Mouse (Mus musculus) left cerebral cortex, adult 2 months (tissue): ENCODE measurements around the gene Slc41a3. TPM values are rescaled to one million over a fixed set of nuclear protein-coding genes. Genes with fewer than 3 reads are reported as not detected.

Source experiments
- DNase-seq, 2 experiments: peaks; one replicate each; pipeline ENCODE4 v3.0.0; 2021 to 2022; ENCODE audit warnings: low spot score in 2 of 2, mixed read lengths in 1 of 2; ENCODE audit errors: extremely low spot score in 1 of 2
- H3K27ac ChIP-seq: fragments of 200-600 bp; 2 replicates; pipeline ENCODE4 v1.8.1; 2022
- H3K4me3 ChIP-seq: fragments of 200-600 bp; 2 replicates; pipeline ENCODE4 v1.8.1; 2022
- CTCF ChIP-seq: fragments of 200-600 bp; IDR thresholded peaks from 2 replicates; pipeline ENCODE4 v1.8.1; 2022; ENCODE audit warnings: antibody characterized with exemption, mild to moderate bottlenecking, moderate library complexity
- intact Hi-C: fragments of 180-260 bp; cut with DNase I; formaldehyde crosslinking; loops from one replicate; pipeline ENCODE4 v1.15.1; 2025
- total RNA-seq, 2 experiments: library from RNA; stranded (reverse); gene quantifications; 2 replicates each; pipeline ENCODE4 v1.2.3; 2021

Slc41a3 gene
- total RNA-seq, 2 experiments from 2014 or later, result 3.8 to 4.5 TPM

DNA sequence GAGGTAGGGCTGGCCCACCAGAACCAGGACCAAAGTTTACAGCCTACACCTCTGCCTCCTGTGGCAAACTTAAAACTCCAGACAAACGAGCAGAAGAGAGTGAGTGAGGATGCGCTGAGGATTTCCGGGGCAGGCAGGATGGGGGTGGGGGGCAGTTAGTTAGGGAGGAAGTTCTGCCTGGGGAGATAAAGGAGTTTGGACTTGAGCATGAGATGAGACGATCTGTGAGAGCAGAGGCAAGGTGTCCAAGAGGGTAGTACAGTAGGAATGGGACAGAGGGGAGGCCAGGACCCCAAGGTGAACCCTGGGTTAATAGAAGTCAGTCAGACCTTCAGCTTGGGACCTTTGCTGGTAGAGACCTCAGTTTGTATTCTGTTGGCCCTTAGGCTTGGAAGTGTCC is 13.7 kb downstream of the Slc41a3 start:
- no peak for DNase-seq
- Histone ChIP-seq H3K4me3 (no peak overlapping the region), H3K27ac (no peak overlapping the region)
- TF ChIP-seq CTCF, result no peak
- intact Hi-C loops, result no loop called here

DNA sequence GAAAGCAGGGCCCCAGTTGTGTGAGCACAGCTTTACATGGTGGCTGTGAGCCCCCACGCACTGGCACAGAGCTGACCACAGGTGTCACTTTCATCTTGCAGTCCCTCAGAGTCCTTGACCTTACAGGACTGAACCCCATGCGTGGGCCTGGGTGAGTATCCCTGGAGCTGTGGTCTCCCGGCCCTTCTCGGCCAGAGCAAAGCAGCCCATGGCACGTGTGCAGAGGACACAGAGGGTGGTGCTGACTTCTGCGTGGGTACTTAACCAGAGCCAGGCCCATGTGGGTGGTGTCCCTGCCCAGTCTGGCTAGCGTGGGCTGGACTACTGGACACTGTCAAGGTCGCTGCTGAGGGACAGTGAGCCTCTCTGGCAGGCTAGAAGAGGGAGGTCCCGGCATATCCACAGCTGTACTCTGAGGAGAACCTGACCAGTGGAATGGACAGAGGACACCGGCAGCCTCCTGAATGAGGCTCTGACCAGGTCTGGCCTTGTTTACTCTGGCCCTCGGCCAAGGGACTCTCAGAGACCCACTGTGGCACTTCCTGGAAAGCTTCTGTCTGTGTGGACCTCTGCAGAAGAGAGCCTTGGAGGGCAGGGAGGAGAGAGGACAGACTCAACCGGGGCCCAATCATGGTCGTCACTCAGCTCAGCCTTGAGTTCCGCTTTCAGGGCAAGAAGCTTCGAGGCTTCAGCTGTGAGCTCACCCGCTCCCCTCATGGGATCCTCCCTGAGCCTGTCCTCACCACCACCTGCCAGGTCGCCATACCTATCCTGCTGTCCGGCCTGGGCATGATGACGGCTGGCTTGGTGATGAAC is 14.5 kb downstream of the Slc41a3 start:
- intact Hi-C loops, result no loop called here
- no peak for DNase-seq
- no peak for TF ChIP-seq CTCF
- Histone ChIP-seq H3K4me3 (no peak overlapping the region), H3K27ac (no peak overlapping the region)

DNA sequence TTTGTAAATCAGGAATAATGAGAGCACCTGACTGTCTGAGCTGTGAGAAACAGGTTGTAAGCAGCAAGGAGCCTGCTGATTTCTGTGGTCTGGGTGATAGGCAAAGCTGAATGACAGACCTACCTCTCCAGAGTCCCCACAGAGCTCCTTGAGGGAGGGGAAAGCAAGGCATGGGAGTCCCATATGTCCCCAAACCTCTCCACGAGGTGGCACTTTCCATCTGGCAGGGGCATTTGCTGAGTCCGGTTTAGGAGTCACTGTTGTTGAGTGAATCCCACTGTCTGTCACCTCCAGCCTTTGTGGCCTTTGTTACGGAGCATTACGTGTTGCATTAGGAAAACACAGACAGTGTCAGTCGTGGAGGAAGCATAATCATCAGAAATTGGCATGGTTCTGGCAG is 15.4 kb downstream of the Slc41a3 start:
- no peak overlapping the region for H3K4me3 ChIP-seq
- H3K27ac ChIP-seq, result no peak overlapping the region
- intact Hi-C loops, result no loop called here
- no peak for DNase-seq
- no peak for TF ChIP-seq CTCF

DNA sequence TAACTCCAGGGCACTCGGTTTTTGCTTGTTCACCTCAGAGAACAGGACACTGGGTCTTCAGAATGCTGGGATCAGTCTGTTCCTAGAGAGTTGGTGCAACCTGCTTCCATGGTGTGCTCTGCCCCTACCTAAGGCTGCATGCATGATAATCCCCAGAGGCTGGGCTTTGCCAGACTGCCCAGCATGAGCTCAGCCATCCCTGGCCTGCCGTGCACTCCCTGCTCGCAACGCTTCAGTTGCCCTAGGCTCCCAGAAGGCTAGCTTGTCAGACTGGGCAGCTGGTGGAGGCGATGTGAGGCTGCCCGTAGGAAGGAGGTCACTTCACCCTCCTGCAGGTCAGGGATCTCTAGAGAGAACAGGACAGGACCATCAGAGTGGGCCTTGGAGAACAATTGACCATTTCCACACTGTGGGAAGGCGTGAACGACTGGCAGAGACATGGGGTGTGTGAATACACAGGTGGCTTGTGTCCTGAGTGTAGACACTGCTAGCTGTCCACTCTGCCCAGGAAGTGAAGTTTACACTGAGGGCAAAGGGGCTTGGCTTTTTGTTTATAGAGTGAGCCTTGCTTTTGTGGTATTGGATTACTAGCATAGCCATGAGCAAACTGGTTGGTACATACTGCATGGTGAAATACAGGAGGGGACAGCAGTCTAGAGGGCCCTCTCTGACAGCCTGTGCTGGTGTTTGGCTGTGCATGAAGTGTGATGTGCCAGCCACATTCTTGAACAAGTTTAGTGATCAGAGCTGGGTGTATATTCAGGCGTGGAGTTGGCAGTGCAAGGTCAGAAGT is 16.5 kb downstream of the Slc41a3 start:
- no peak for TF ChIP-seq CTCF

DNA sequence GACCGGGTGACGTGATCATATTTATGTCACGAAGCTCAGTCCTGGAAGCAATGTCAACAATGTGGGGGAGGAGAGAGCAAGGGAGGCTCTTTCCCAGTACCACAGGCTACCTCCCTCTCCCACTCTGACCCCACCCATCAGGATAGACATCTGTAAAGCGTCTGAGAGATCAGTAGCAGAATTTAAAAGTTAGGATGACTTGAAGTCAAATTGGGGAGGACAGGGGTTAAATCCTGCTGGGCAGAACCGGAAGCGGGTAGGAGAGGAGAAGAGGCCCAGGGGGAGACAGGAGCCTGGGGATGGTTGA is 17.0 kb downstream of the Slc41a3 start:
- Histone ChIP-seq H3K27ac (no peak overlapping the region), H3K4me3 (no peak overlapping the region)
- TF ChIP-seq CTCF, result no peak
- intact Hi-C loops, result no loop called here
- DNase-seq, result no peak

More for the DNA sequence above, 16.5 kb downstream of the Slc41a3 start:
- Histone ChIP-seq H3K27ac (no peak overlapping the region), H3K4me3 (no peak overlapping the region)
- no peak for DNase-seq
- intact Hi-C loops, result no loop called here

DNA sequence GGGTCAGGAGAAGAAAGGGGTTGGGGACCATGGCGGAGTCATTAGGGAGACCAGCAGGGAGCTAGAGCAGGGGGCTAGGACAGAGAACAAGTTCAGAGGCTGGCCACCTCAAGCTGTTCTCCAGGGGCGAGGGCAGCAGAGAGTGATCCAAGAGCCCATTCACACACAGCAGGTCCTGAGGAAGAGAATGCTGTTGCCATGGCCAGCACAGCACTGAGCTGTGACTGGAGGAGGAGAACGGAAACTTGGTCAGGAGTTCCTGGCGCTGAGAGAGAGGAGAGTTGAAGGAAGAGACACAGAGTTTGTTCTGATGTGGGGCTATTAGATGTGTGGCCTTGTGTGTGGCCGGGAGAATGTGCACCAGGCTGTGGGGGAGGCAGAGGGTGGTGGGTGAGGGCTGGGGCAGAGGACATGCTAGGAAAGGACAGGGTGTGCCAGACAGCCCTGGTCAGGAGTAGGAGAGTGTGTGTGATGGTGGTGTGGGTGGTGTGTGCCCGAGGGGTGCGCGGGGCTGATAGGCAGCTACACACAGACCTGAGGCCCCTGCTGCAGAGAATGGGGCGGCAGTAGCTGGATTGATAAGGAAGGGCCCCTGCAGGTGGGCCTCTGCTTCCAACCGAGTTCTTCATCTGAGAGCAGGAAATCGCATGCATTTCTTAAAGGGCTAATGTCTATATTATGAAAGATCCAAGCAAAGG is 18.4 kb downstream of the Slc41a3 start:
- intact Hi-C loops, result no loop called here
- H3K27ac ChIP-seq, result no peak overlapping the region

DNA sequence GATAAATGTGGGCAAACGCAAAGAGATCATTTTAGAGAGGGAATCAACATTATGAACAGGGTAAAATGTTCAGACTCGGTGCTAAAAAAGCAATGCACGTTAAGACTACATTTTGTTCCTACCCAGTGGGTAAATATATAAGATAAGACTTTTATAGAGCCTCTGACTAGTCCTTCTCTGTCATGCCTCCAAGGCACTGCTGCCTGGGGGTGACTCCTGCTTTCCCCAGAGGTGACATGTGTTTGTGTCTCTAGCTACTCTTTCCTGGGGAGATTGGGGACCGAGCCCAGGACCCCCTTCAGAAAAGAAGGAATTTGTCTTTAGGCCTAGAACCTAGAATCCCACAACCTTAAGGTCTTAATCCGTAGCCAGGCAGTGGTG is 18.9 kb downstream of the Slc41a3 start:
- intact Hi-C loops, result no loop called here
- no peak for TF ChIP-seq CTCF
- Histone ChIP-seq H3K4me3 (no peak overlapping the region), H3K27ac (no peak overlapping the region)
- no peak for DNase-seq

More for the DNA sequence above, 18.4 kb downstream of the Slc41a3 start:
- no peak for TF ChIP-seq CTCF
- no peak for DNase-seq
- H3K4me3 ChIP-seq, result no peak overlapping the region

DNA sequence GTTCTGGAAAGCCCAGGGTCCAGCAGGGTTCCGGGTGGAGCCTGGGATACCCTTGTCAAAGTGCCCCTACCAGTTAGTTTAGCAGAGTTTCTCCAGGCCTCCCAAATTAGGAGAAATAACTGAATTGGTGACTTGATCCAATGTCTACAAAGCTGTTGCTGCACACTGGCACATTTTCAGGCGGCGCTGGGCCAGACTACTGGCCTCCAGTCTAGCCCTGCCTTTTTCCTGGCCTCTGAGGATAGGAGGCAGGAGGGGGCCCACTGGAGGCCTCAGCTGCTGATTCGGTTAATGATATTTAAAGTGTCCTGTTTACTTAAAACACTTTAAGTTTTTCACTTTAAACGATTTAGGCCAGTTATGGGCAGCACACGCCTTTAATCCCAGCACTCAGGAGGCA is 19.7 kb downstream of the Slc41a3 start:
- Histone ChIP-seq H3K4me3 (no peak overlapping the region), H3K27ac (no peak overlapping the region)
- no peak for DNase-seq
- no peak for TF ChIP-seq CTCF
- intact Hi-C loops, result no loop called here

DNA sequence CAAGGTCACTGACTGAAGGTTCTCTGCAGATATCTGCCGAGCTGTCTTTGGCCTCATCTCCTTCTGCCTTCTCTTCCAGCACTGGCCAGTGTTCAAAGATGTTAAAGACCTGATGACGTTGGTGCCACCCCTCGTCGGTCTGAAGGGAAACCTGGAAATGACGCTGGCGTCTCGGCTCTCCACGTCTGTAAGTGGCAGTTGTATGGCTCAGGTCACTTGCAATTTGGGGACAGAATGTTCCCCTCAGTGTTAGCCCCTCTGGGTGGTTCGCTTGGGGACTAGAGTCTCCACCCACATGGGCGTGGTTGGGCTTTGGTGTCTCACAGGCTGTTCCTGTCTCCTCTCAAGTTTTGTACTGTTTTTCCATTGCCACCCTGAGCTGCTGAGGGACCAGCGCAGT is 20.2 kb downstream of the Slc41a3 start:
- intact Hi-C loops, result no loop called here
- DNase-seq, result no peak
- Histone ChIP-seq H3K27ac (no peak overlapping the region), H3K4me3 (no peak overlapping the region)
- TF ChIP-seq CTCF, result no peak

DNA sequence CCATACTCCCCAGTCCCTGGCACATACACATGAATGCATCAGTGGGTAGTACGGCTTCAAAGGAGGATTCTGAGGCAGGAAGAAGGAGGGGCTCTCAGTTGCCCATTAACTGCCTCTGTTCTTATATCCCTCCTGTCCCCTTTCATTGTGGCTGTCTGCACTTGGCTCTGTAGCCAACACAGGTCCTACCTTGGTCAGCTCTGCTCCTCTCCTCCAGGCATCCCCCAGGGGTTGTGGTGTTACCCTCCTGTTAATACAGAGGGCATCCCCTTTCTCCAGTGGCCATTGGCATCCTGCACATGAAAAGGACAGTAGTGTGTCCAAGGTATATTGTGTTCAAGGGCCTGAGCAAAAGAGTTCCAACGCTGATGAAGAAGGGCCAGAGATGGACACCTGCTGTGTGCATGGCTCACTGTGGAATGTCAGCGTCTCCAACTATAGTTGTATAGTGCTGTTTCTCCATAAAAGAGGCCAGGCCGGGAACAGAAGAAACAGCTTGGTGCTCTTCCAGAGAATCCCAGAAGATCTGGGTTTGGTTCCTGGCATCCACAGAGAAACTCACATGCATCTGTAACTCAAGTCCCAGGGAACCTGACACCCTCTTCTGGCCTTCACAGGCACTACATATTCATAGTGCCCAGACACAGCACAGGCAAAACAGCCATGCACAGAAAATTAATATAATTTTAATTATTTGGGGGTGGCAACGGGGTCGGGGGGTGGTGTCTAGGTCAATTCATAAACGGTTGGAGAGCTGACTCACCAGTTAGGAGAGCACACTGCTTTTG is 20.9 kb downstream of the Slc41a3 start:
- TF ChIP-seq CTCF, result no peak; the same call in 1 of the 2 replicates
- H3K4me3 ChIP-seq, result no peak overlapping the region
- no peak for DNase-seq
- intact Hi-C loops, result no loop called here
- H3K27ac ChIP-seq, result no peak overlapping the region

DNA sequence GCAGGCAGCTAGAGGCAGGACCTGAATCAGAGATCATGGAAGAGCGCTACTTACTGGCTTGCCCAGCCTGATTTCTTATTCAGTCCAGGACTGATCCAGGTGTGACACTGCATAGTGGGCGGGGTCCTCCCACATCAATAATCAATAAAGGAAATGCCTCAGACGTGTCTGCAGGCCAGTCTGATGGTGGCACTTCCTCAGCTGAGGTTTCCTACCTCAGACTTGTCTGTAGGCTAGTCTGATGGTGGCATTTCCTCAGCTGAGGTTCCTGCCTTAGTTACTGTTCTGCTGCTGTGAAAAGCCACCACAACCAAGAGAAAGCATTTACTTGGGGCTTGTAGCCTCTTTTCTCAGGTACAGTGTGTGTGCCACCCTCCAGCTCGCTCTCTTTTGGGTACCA is 23.0 kb downstream of the Slc41a3 start:
- H3K4me3 ChIP-seq, result no peak overlapping the region
- H3K27ac ChIP-seq, result no peak overlapping the region
- no peak for DNase-seq
- TF ChIP-seq CTCF, result no peak
- intact Hi-C loops, result no loop called here
